Mouse (Mus musculus) midbrain, embryonic 10.5 days (tissue): Measurements from ENCODE around the gene Faiml. TPM values are rescaled to one million over a fixed set of nuclear protein-coding genes. Genes with fewer than 3 reads are reported as not detected.

ENCODE experiments used
- DNase-seq: peaks from one replicate; pipeline ENCODE4 v3.0.0-alpha.2; 2017; ENCODE audit warnings: low spot score
- H3K27ac ChIP-seq: fragments of 300-500 bp; sonication (generic); replicated peaks from 2 replicates; pipeline ENCODE4 v1.5.1; 2016; ENCODE audit warnings: mild to moderate bottlenecking
- H3K27me3 ChIP-seq: fragments of 300-500 bp; sonication (generic); 2 replicates; pipeline ENCODE4 v1.6.1; 2016; ENCODE audit warnings: low read depth, mild to moderate bottlenecking; ENCODE audit not compliant: poor library complexity, severe bottlenecking
- H3K36me3 ChIP-seq: fragments of 300-500 bp; sonication (generic); 2 replicates; pipeline ENCODE4 v1.6.1; 2016; ENCODE audit warnings: mild to moderate bottlenecking, moderate library complexity
- H3K4me1 ChIP-seq: fragments of 300-500 bp; sonication (generic); 2 replicates; pipeline ENCODE4 v1.6.1; 2016
- H3K4me3 ChIP-seq: fragments of 300-500 bp; sonication (generic); 2 replicates; pipeline ENCODE4 v1.5.1; 2016; ENCODE audit warnings: mild to moderate bottlenecking, moderate library complexity
- H3K9me3 ChIP-seq: fragments of 300-500 bp; sonication (generic); replicated peaks from 2 replicates; pipeline ENCODE4 v1.6.1; 2016; ENCODE audit warnings: mild to moderate bottlenecking
- WGBS: fragments of 180-500 bp; shearing (Covaris S2); methylation state at CpG from one replicate; pipeline ENCODE4 v1.1.7; 2016; 5-methylcytosine and 5-hydroxymethylcytosine counted together
- polyA plus RNA-seq: library from polyadenylated mRNA; unstranded; fragments of >200 nt; fragmentation: Nextera tagmentation; extraction: Ambion mirVana; gene quantifications from 2 replicates; pipeline ENCODE4 v1.2.1, GENCODE M21; 2016

Faiml gene
- polyA plus RNA-seq = not detected in 2 replicates

- Histone ChIP-seq H3K9me3 (no peaks in the 10 kb centered on the region; the same call in 1 of the 2 replicates), H3K27ac (no peak within 1 kb of the TSS), H3K4me1 (no peaks in the 10 kb centered on the region), H3K4me3 (no peak within 1 kb of the TSS), H3K36me3 (no peaks in the 10 kb centered on the region), H3K27me3 (no peaks in the 10 kb centered on the region)
- 86% methylated on average over 14 of the region's 14 CpGs for WGBS
- DNase-seq = no peak
These were observed at the start of gene Faiml for GRCm38 (mm10) chr9:99237139-99237538. TSS of gene Faiml (minus strand) at chr9:99237239.

GRCm38 (mm10) chr9:99258891-99259290 lies 21.9 kb upstream of the Faiml start:
- WGBS = 74% methylated on average over 5 of the region's 5 CpGs
- H3K27me3 ChIP-seq = no peaks in the 10 kb centered on the region
- no peak overlapping the region for H3K27ac ChIP-seq
- no peaks in the 10 kb centered on the region for H3K4me1 ChIP-seq
- no peaks in the 10 kb centered on the region for H3K9me3 ChIP-seq
- no peak overlapping the region for H3K4me3 ChIP-seq
- H3K36me3 ChIP-seq = peaks cover 71% of the 10 kb centered on the region
- no peak for DNase-seq

GRCm38 (mm10) chr9:99256821-99257220 lies 19.8 kb upstream of the Faiml start:
- no peak overlapping the region for H3K27ac ChIP-seq
- H3K27me3 ChIP-seq = no peaks in the 10 kb centered on the region
- no peak overlapping the region for H3K4me3 ChIP-seq
- DNase-seq = no peak
- no peaks in the 10 kb centered on the region for H3K9me3 ChIP-seq
- 92% methylated on average over 3 of the region's 3 CpGs for WGBS
- no peaks in the 10 kb centered on the region for H3K4me1 ChIP-seq
- peaks cover 56% of the 10 kb centered on the region for H3K36me3 ChIP-seq

GRCm38 (mm10) chr9:99256206-99256605 lies 19.2 kb upstream of the Faiml start:
- Histone ChIP-seq H3K27ac (no peak overlapping the region), H3K4me3 (no peak overlapping the region), H3K27me3 (no peaks in the 10 kb centered on the region), H3K9me3 (no peaks in the 10 kb centered on the region), H3K4me1 (no peaks in the 10 kb centered on the region), H3K36me3 (peaks cover 56% of the 10 kb centered on the region)
- no peak for DNase-seq
- WGBS = 95% methylated on average over 1 of the region's 1 CpGs

- H3K27me3 ChIP-seq = no peaks in the 10 kb centered on the region
- no peak for DNase-seq
- WGBS = 94% methylated on average over 10 of the region's 10 CpGs
- no peaks in the 10 kb centered on the region for H3K4me1 ChIP-seq
- H3K27ac ChIP-seq = no peak overlapping the region
- H3K4me3 ChIP-seq = no peak overlapping the region
- H3K36me3 ChIP-seq = peaks cover 58% of the 10 kb centered on the region
- H3K9me3 ChIP-seq = no peaks in the 10 kb centered on the region
These were observed 16.8 kb upstream of the Faiml start for GRCm38 (mm10) chr9:99253861-99254260.

- 98% methylated on average over 4 of the region's 4 CpGs for WGBS
- H3K9me3 ChIP-seq = no peaks in the 10 kb centered on the region
- H3K4me3 ChIP-seq = no peak overlapping the region
- H3K36me3 ChIP-seq = peaks cover 22% of the 10 kb centered on the region
- no peak overlapping the region for H3K27ac ChIP-seq
- peaks cover 4% of the 10 kb centered on the region for H3K4me1 ChIP-seq
- DNase-seq = no peak
- no peaks in the 10 kb centered on the region for H3K27me3 ChIP-seq
These were observed 11.9 kb upstream of the Faiml start for GRCm38 (mm10) chr9:99248906-99249305.

GRCm38 (mm10) chr9:99248304-99248703 lies 11.3 kb upstream of the Faiml start:
- no peak for DNase-seq
- WGBS = 58% methylated on average over 8 of the region's 8 CpGs
- no peak overlapping the region for H3K4me3 ChIP-seq

GRCm38 (mm10) chr9:99243895-99244293 lies 6.9 kb upstream of the Faiml start:
- Histone ChIP-seq H3K4me3 (peak overlapping the region; percentile 91), H3K27ac (peak overlapping the region; percentile 92), H3K9me3 (no peaks in the 10 kb centered on the region; the same call in 1 of the 2 replicates), H3K4me1 (peaks cover 17% of the 10 kb centered on the region), H3K27me3 (peaks cover 4% of the 10 kb centered on the region), H3K36me3 (peaks cover 11% of the 10 kb centered on the region; the same call in 1 of the 2 replicates)
- DNase-seq = no peak
- 3% methylated on average over 10 of the region's 10 CpGs for WGBS

More at GRCm38 (mm10) chr9:99248304-99248703, 11.3 kb upstream of the Faiml start:
- H3K36me3 ChIP-seq = peaks cover 20% of the 10 kb centered on the region
- H3K9me3 ChIP-seq = no peaks in the 10 kb centered on the region
- peaks cover 9% of the 10 kb centered on the region for H3K4me1 ChIP-seq
- H3K27ac ChIP-seq = no peak overlapping the region
- H3K27me3 ChIP-seq = no peaks in the 10 kb centered on the region

GRCm38 (mm10) chr9:99243190-99243894 lies 6.3 kb upstream of the Faiml start, which contains the start of gene Cep70:
TSS of gene Cep70 (plus strand) at chr9:99243367.
- peak within 1 kb of the TSS; percentile 91 for H3K4me3 ChIP-seq
- H3K36me3 ChIP-seq = peaks cover 10% of the 10 kb centered on the region; the same call in 1 of the 2 replicates
- peaks cover 4% of the 10 kb centered on the region for H3K27me3 ChIP-seq
- peaks cover 17% of the 10 kb centered on the region for H3K4me1 ChIP-seq
- peak within 1 kb of the TSS; percentile 92 for H3K27ac ChIP-seq
- WGBS = under 1% methylated on average over 66 of the region's 66 CpGs
- no peaks in the 10 kb centered on the region; the same call in 1 of the 2 replicates for H3K9me3 ChIP-seq
- DNase-seq = peak; percentile 95

- Histone ChIP-seq H3K9me3 (no peaks in the 10 kb centered on the region; the same call in 1 of the 2 replicates), H3K4me3 (peak overlapping the region; percentile 91), H3K36me3 (peaks cover 7% of the 10 kb centered on the region; the same call in 1 of the 2 replicates), H3K27me3 (peaks cover 4% of the 10 kb centered on the region), H3K27ac (peak overlapping the region; percentile 92), H3K4me1 (peaks cover 17% of the 10 kb centered on the region)
- peak; percentile 19 for DNase-seq
- WGBS = 11% methylated on average over 17 of the region's 17 CpGs
These were observed 5.6 kb upstream of the Faiml start for GRCm38 (mm10) chr9:99242533-99243189.

- Histone ChIP-seq H3K27ac (no peak overlapping the region), H3K9me3 (no peaks in the 10 kb centered on the region; the same call in 1 of the 2 replicates), H3K27me3 (peaks cover 4% of the 10 kb centered on the region), H3K36me3 (0 out of 2 replicates have a peak, but pooled peaks cover 3% of the 10 kb centered on the region), H3K4me1 (peaks cover 17% of the 10 kb centered on the region), H3K4me3 (no peak overlapping the region)
- DNase-seq = peak; percentile 65
- WGBS = 7% methylated on average over 7 of the region's 7 CpGs
These were observed 5.0 kb upstream of the Faiml start for GRCm38 (mm10) chr9:99242035-99242434.

GRCm38 (mm10) chr9:99240571-99240970 lies 3.5 kb upstream of the Faiml start:
- Histone ChIP-seq H3K9me3 (no peaks in the 10 kb centered on the region; the same call in 1 of the 2 replicates), H3K36me3 (no peaks in the 10 kb centered on the region), H3K27ac (no peak overlapping the region), H3K27me3 (peaks cover 4% of the 10 kb centered on the region), H3K4me3 (no peak overlapping the region), H3K4me1 (peaks cover 17% of the 10 kb centered on the region)
- WGBS = 85% methylated on average over 5 of the region's 5 CpGs
- DNase-seq = no peak

- DNase-seq = no peak
- H3K4me1 ChIP-seq = peaks cover 16% of the 10 kb centered on the region
- 76% methylated on average over 1 of the region's 1 CpGs for WGBS
These were observed 2.2 kb upstream of the Faiml start for GRCm38 (mm10) chr9:99239256-99239655.

More at GRCm38 (mm10) chr9:99239256-99239655, 2.2 kb upstream of the Faiml start:
- Histone ChIP-seq H3K36me3 (no peaks in the 10 kb centered on the region), H3K9me3 (no peaks in the 10 kb centered on the region; the same call in 1 of the 2 replicates), H3K27me3 (peaks cover 4% of the 10 kb centered on the region), H3K4me3 (no peak overlapping the region), H3K27ac (no peak overlapping the region)
